Mouse (Mus musculus) cerebellum, adult 18-20 months (tissue): ENCODE data around the gene Vac14.

Experiments used
- DNase-seq, 2 experiments: peaks; one replicate each; pipeline ENCODE4 v3.0.0; 2021

Vac14 gene

DNA sequence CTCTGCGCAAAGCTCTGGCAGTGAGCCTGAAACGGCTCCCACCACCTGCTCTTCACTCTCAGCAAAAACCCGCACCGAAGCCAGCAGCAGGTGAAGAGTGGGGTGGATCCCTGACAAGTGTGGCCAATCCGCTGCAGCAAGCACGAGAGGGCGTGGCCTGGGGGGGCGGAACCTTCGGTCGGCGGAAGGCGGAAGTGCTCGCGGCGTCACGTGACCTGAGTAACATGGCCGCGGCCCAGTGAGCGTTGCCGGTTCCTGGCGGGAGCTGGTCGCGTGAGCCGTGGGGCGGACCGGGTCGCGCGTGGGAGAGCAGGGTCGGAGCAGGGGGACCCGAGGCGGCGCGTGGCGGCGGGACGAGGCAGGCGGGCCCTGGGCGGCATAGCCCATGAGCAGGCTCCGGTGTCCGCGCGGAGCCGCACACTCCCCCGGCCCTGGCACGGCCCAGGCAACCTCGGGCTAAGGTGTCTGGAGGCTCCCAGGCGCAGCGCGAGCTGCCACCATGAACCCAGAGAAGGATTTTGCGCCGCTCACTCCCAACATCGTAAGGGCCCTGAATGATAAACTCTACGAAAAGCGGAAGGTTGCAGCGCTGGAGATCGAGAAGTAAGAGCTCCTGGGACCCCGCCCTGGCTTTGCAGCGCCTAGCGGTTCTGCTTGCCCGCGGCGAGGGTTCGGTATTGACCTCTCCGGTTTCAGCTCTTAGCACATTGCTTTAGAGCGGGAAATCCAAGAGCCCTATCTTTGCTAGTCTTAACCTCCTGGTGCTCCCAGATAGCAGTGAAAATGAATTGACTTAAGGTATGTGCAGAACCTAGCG is at the start of gene Vac14:
Gene Vac14, plus strand, starts transcription at position 195 of the 817 bp plus-strand sequence.
- DNase-seq = peak; percentile 99

DNA sequence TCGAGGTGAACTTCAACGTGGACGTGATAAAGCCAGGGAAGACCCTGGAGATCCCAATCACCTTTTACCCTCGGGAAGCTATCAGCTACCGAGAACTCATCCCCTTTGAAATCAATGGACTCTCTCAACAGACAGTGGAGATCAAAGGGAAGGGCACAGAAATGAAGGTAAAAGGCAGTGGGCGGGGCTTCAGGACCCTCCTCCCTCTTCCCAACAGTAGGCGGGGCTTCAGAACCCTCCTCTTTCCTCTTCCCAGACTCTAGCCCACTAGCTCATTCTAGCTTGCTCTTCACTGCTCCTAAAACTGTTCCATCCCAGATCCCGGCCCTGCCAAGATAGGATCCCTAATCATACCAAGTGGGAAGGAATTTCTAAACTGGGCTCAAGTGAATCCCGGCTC is 25.7 kb upstream of the Vac14 start:
- DNase-seq = no peak

DNA sequence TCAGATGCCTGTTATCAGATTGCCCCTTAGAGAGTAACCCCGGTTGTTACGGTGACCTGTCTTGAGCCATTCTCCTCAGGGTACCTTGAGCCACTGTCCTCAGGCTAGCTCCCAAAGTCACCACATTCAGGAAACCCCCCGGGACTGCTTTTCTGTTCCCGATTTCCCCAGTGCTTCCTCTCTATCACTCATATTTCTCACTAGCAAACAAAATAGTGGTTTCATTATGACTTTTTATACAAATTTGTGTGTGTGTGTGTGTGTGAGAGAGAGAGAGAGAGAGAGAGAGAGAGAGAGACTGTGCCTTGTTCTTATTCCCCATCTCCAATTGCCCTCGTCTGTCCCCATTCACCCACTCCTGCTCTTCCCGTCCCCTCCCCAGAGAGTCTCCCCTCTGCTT is 24.2 kb upstream of the Vac14 start:
- no peak for DNase-seq

DNA sequence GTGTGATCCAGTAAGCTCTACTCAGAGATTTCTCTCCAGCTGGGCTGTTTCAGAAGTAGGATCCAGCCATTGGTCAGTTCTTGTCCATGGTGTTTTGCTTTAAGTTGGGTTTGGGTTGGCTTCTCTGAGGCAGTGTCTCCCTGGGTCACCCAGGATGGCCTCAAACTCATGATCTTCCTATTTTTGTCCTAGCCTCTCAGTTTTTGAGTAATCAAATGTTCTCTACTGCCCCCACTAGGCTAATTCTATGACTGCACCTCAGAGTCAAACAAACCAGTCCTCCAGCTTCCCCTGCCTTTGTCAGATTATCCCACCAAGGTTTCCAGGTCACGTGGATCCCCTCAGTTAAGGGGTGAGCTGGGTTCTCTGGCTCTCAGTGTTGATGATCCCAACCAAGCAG is 13.8 kb upstream of the Vac14 start:
- DNase-seq = peak; percentile 51 to 66

DNA sequence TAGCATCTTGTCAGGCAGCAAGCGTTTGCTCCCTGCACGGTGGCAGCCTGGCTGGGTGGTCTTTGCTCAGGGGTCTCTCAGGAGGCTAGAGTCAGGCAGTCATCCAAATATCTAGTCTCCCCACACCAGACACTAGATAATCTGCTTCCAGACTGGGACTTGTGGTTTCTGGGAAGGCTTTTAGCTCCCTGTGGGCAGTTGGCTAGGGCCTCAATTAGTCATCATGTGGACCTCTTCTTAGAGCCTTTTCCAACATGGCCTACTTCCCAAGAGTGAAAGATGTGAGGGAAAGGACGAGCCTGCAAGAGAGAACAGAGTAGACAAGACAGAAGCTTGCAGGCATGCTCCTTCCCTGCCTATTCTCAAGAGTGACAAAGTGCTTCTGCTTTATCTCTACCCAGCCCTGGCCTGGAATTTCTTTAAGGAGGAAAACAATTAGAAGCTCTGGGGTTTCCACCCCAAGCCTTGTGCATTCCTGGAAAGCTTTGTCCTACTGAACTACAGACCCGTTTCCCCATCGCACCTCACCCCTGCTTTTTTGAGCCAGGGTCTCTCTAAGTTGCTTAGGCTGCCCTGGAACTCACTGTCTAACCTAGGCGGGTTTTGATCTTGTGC is 12.9 kb upstream of the Vac14 start:
- no peak for DNase-seq

GRCm38 (mm10) chr8:110615730-110616129 is 2.7 kb upstream of the Vac14 start:
- DNase-seq = no peak

GRCm38 (mm10) chr8:110617801-110618358 is 505 bp upstream of the Vac14 start:
- peak in 1 of 2 experiments; percentile 25 for DNase-seq

- no peak for DNase-seq
These were observed 806 bp downstream of the Vac14 start for GRCm38 (mm10) chr8:110619208-110619574.

DNA sequence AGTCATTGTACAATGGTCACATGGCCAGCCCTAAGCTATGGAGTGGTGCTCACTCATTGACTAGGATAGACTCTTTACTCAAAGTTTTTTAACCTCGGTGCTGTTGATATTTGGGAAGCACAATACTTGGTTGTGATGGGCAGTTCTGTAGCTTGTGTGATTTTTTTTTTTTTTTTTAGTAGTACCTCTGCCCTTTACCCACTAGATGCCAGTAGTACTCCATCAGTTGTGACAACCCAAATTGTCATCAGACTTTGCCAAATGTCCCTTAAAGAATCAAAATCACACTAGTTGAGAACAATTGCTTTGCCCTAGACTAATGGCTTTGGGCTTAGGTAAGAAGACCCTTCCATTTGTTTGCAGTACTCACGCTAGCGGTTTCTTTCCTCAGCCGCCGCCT is 1.5 kb downstream of the Vac14 start:
- no peak for DNase-seq

GRCm38 (mm10) chr8:110626431-110626830 is 8.0 kb downstream of the Vac14 start:
- no peak for DNase-seq

DNA sequence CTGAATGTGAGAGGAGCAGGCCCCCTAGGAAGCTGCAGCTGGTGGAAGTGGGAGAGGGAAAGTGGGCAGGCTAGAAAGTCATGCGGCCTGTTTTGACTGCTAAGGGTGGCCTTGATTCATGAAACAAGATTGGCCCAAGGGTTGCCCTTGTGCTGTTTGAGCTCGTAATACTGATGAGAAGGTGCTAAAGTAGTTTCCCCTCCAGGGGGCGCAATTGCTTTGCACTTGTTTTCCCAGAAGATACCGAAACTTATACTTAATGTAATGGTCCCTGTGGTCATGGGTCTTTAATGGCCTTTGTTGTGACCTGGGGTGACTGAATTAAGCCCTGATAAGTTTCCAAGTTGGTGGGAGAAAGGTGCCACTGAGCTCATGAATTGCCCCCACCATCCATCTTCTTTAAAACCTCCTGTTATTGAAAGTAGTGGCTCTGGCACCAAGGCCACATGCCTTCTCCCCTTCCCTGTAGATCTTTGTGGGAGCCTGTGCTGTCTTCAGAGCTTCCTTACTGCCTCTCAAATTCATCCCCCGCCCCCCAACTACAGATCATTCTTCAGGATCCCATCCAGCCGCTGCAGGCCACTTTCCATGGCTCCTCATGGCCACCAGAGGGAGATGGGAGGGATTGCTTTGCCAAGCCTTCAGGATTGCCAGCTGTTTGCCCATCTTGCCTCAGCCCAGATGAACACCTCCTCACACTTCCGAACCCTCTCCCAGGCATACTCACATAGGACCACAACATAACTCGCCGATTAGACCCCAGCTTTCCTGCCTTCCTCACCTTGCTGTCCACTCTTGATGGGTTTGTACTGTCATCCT is 11.1 kb downstream of the Vac14 start:
- DNase-seq = peak; percentile 66 to 78

- no peak for DNase-seq
These were observed 11.7 kb downstream of the Vac14 start for GRCm38 (mm10) chr8:110630079-110630478.

GRCm38 (mm10) chr8:110630571-110631071 is 12.2 kb downstream of the Vac14 start:
- DNase-seq = peak; percentile 80 to 81

DNA sequence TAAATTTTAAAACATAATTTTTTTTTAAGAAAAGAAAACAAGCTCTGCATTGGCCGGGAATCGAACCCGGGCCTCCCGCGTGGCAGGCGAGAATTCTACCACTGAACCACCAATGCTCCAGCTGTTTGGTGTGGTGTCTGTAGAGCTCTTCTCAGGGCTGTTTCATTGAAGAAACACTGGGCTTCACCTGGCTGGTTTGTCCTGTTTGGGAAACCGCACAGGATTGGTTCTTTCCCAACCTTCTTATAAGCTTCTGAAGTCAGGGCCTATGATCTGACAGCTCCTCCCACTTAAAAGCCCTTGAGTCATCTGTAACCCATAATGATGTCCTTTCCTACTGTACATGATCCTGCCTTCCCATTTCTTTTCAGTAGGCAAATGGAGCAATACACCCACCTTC is 12.8 kb downstream of the Vac14 start:
- no peak for DNase-seq

GRCm38 (mm10) chr8:110633814-110634213 is 15.4 kb downstream of the Vac14 start:
- DNase-seq = no peak

DNA sequence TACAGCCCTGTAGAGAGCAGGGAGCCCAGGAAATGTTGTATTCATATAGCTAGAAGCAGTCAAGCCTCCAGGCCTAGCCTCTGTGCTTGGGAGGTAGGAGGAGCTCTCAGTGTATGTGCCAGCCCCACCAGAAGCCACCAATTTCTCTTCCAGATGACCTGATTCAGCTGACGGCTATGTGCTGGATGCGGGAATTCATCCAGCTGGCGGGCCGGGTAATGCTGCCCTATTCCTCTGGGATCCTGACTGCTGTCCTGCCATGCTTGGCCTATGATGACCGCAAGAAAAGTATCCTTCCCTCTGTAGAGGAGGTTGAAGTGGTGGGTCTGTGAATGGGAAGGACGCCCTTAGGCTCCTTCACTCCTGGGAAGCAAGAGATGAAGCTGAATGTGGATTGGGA is 17.8 kb downstream of the Vac14 start:
- DNase-seq = no peak

DNA sequence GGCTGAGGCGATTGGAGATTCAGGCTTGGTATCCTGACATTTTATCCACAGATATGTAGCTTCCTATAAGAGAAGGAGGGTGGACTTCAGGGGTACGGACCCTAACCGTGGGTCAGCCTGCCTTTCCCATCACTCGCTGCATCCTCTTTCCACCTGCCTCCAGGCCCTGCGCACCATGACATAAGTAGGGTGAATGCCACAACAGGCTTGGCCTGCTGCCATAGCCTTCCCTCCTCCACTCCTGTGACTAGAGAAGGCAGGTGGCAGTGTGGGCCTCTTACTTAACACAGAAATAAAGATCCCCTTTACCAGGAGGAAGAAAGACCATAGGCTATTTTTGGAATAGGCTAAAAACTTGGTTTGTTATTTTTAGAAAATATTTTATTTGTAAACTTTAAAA is 23.9 kb downstream of the Vac14 start:
- peak; percentile 76 for DNase-seq

DNA sequence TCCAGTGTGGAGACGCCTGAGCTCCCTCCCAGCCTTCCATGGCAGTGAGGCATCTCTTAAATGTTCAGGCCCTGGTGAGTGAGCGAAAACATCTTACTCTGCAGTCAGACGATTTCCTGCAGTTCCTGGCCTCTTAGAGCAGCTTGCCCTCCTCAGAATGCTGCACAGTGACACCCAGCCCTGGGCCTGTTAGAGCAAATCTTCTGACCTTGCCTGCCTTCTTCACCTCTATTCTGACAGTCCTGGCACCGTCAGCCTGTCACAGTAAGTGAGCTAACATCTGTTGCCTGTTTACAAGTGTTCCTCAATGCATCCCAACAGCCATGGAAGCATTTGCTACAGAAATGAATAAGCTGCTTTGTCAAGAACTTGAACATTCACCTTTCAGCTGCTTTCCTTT is 24.8 kb downstream of the Vac14 start:
- no peak for DNase-seq

- no peak for DNase-seq
These were observed 26.0 kb downstream of the Vac14 start for GRCm38 (mm10) chr8:110644422-110644821.

- no peak for DNase-seq
These were observed 26.5 kb downstream of the Vac14 start for GRCm38 (mm10) chr8:110644901-110645300.

DNA sequence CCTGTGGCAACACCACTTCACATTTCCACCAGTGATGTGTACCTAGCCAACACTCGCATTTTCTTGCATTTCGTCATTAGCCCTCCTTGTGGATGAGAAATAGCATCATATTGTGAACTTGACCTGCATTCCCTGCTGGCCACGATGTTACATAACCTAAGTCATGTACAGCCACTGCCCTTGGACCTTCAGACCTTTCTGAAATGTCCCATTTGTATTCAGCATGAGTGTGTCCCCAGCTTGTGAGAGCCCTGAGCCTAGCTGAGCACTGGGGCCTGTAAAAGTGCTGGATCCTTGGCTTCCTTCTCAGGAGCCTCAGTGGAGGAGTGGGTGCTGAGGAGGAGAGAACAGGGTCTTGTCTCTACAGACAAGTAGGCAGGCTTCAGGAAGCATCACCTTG is 27.0 kb downstream of the Vac14 start:
- DNase-seq = no peak

- DNase-seq = peak; percentile 90 to 92
These were observed 27.7 kb downstream of the Vac14 start for GRCm38 (mm10) chr8:110646064-110646463.

DNA sequence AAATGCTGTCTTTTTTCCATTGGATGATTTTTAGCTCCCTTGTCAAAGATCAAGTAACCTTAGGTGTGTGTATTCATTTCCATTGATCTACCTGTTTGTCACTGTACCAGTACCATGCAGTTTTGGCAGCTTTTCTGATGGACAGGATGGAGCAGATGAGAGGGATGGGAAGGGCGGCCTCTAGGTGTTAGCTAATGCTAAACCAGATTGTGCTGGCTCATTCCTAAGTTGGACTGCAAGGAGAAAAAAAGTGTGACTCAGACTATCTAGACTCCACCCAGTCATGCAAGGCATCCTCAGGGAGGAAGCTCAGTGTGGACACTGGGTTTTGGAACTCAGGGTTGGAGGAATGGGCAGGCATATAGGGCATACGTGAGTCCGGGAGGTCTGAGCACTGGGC is 30.2 kb downstream of the Vac14 start:
- peak in 1 of 2 experiments; percentile 38 for DNase-seq
